In genomic region chr13:31978126-31978525, GRCm38 (mm10) we compare ENCODE assay signal across 17 mouse cellular contexts.
"Had no signal": no experiment of that assay in that cellular context is flagged by ENCODE, and none has a peak within 500 bp of the region (broad histone marks: within the 10 kb centered on the region; RNA-seq: fewer than 3 reads in every experiment).

No protein-coding gene starts in this region.

- ATAC-seq: hindbrain, postnatal 0 days; intestine, embryonic 16.5 days; liver, embryonic 12.5 days had no signal

- DNase-seq: gastrocnemius, postnatal 14 days; gastrocnemius, postnatal 36 days; heart, adult 11 months; heart, adult 2 months; heart, postnatal 14 days; heart, postnatal 36 days; kidney, adult 11 months; kidney, adult 2 months; kidney, adult 9 months; kidney, postnatal 14 days; kidney, postnatal 36 days; layer of hippocampus, adult 9-11 months; layer of hippocampus, postnatal 36 days; left cerebral cortex, postnatal 4 days had no signal
